In the genomic region with DNA sequence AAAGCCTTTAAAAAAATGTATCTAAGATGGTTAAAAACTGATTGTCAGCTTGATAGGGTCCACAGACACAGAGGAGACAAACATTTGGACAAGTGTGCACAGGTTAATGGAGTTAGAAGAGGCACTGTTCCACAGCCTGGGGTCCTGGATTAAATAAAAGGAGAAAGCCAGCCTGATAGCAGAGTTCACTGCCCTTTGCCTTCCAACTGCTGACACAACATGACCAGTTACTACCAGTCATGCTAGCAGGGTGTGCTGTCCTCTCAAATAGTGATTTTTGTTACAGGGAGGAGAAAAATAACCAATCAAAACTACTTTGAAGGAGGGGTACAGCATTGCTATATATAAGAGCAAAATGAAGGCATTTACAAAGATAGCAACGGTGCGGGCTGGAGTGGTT, we compare ENCODE assay signal across 16 mouse cellular contexts.
"Had no signal": no experiment of that assay in that cellular context is flagged by ENCODE, and none has a peak within 500 bp of the region (broad histone marks: within the 10 kb centered on the region; RNA-seq: fewer than 3 reads in every experiment).

No protein-coding gene starts in this region.

- H3K36me3 ChIP-seq: neural tube, embryonic 13.5 days; neural tube, embryonic 15.5 days; stomach, embryonic 15.5 days had no signal

- H3K27ac ChIP-seq: neural tube, embryonic 13.5 days; neural tube, embryonic 15.5 days; stomach, embryonic 15.5 days; stomach, postnatal 0 days had no signal

- DNase-seq: retina, postnatal 1 day; right cerebral cortex, adult 18-20 months; right cerebral cortex, postnatal 14 days; right cerebral cortex, postnatal 25 days; right cerebral cortex, postnatal 4 days; spleen, adult 18-20 months; thymus, adult 18-20 months; thymus, adult 2 months; thymus, postnatal 14 days; thymus, postnatal 25 days; thymus, postnatal 36 days; thymus, postnatal 4 days had no signal

- H3K9ac ChIP-seq: neural tube, embryonic 13.5 days; neural tube, embryonic 15.5 days; stomach, embryonic 15.5 days had no signal

- H3K4me2 ChIP-seq: neural tube, embryonic 13.5 days; neural tube, embryonic 15.5 days; stomach, embryonic 15.5 days had no signal

- H3K4me3 ChIP-seq: neural tube, embryonic 13.5 days; neural tube, embryonic 15.5 days; stomach, embryonic 15.5 days had no signal

- H3K27me3 ChIP-seq: neural tube, embryonic 13.5 days; neural tube, embryonic 15.5 days; stomach, embryonic 15.5 days had no signal

- H3K9me3 ChIP-seq: neural tube, embryonic 13.5 days; neural tube, embryonic 15.5 days; stomach, embryonic 15.5 days had no signal

- H3K4me1 ChIP-seq: neural tube, embryonic 13.5 days; neural tube, embryonic 15.5 days; stomach, embryonic 15.5 days had no signal
